Mouse (Mus musculus) myocyte (in vitro differentiated cells): ENCODE results near the gene Ushbp1. TPM values are rescaled to one million over a fixed set of nuclear protein-coding genes. Genes with fewer than 3 reads are reported as not detected.

Experiments
- H3K27me3 ChIP-seq: one replicate; pipeline ENCODE4 v1.6.1; 2011; ENCODE audit not compliant: control insufficient read depth, insufficient read depth, insufficient read length
- H3K36me3 ChIP-seq: one replicate; pipeline ENCODE4 v1.6.1; 2011; ENCODE audit not compliant: control insufficient read depth, insufficient read depth
- H3K4me2 ChIP-seq: one replicate; pipeline ENCODE4 v1.6.1; 2011; ENCODE audit warnings: low read depth, control low read depth
- H3K4me3 ChIP-seq: one replicate; pipeline ENCODE4 v1.5.1; 2011; ENCODE audit warnings: mild to moderate bottlenecking, control low read depth, moderate library complexity
- H3K79me2 ChIP-seq: one replicate; pipeline ENCODE4 v1.6.1; 2011; ENCODE audit not compliant: control insufficient read depth, insufficient read depth
- H3ac ChIP-seq: one replicate; pipeline ENCODE4 v1.6.1; 2011; ENCODE audit not compliant: control insufficient read depth, insufficient read length
- CEBPB ChIP-seq: IDR thresholded peaks from 2 replicates; pipeline ENCODE4 v1.6.1; 2011; ENCODE audit warnings: mild to moderate bottlenecking, moderate library complexity; ENCODE audit not compliant: poor library complexity, insufficient read depth, severe bottlenecking
- E2F4 ChIP-seq: IDR thresholded peaks from one replicate; pipeline ENCODE4 v1.6.1; 2011; ENCODE audit warnings: mild to moderate bottlenecking, control low read depth, moderate library complexity; ENCODE audit not compliant: insufficient read depth
- MAX ChIP-seq: IDR thresholded peaks from one replicate; pipeline ENCODE4 v1.6.1; 2011; ENCODE audit warnings: low read depth, mild to moderate bottlenecking, control low read depth
- MYOD1 ChIP-seq, 3 experiments: IDR thresholded peaks; one replicate each; pipeline ENCODE4 v1.6.1; 2011; ENCODE audit warnings: control low read depth in 2 of 3, low read depth in 2 of 3, mild to moderate bottlenecking in 2 of 3, moderate library complexity in 1 of 3; ENCODE audit not compliant: insufficient read length in 2 of 3, control insufficient read depth in 1 of 3
- MYOG ChIP-seq, 3 experiments: IDR thresholded peaks; one replicate each; pipeline ENCODE4 v1.6.1; 2011; ENCODE audit warnings: control low read depth in 2 of 3, low read depth in 2 of 3, mild to moderate bottlenecking in 2 of 3; ENCODE audit not compliant: insufficient read length in 2 of 3, control insufficient read depth in 1 of 3, insufficient read depth in 1 of 3
- POLR2A ChIP-seq: IDR thresholded peaks from one replicate; pipeline ENCODE4 v1.6.1; 2011; ENCODE audit warnings: low read depth, mild to moderate bottlenecking, control low read depth, moderate library complexity; ENCODE audit not compliant: insufficient read length
- POLR2AphosphoS2 ChIP-seq: IDR thresholded peaks from one replicate; pipeline ENCODE4 v1.6.1; 2011; ENCODE audit warnings: low read depth, control low read depth; ENCODE audit not compliant: insufficient read length
- REST ChIP-seq: IDR thresholded peaks from one replicate; pipeline ENCODE4 v1.6.1; 2011; ENCODE audit warnings: mild to moderate bottlenecking, control low read depth, moderate library complexity; ENCODE audit not compliant: insufficient read depth, insufficient read length
- SRF ChIP-seq: IDR thresholded peaks from one replicate; pipeline ENCODE4 v1.6.1; 2011; ENCODE audit warnings: low read depth; ENCODE audit not compliant: control insufficient read depth, insufficient read length
- TCF12 ChIP-seq: IDR thresholded peaks from one replicate; pipeline ENCODE4 v1.6.1; 2011; ENCODE audit warnings: mild to moderate bottlenecking, control low read depth; ENCODE audit not compliant: poor library complexity, insufficient read depth, severe bottlenecking
- TCF3 ChIP-seq: IDR thresholded peaks from one replicate; pipeline ENCODE4 v1.6.1; 2011; ENCODE audit warnings: low read depth, control low read depth; ENCODE audit not compliant: insufficient read length
- USF1 ChIP-seq: IDR thresholded peaks from one replicate; pipeline ENCODE4 v1.6.1; 2011; ENCODE audit warnings: low read depth, mild to moderate bottlenecking, control low read depth, moderate library complexity
- polyA plus RNA-seq: library from polyadenylated mRNA; unstranded; fragments of >200 nt; fragmentation: generic; extraction: Trizol; gene quantifications from one replicate; pipeline ENCODE4 v1.2.1, GENCODE M21; 2012; ENCODE audit warnings: missing spikeins

Gene Ushbp1
- polyA plus RNA-seq, 1 experiment, result 0.02 TPM

GRCm38 (mm10) chr8:71405401-71406098 lies 9.9 kb upstream of the Ushbp1 start, which contains the start of gene Ankle1:
TSS of gene Ankle1 (plus strand) at chr8:71406010.
- H3ac ChIP-seq, result peak within 1 kb of the TSS; percentile 4
- peak within 1 kb of the TSS; percentile 84 for H3K4me2 ChIP-seq
- peak within 1 kb of the TSS; percentile 50 for H3K4me3 ChIP-seq
- H3K79me2 ChIP-seq, result no peaks in the 10 kb centered on the region
- no peaks in the 10 kb centered on the region for H3K27me3 ChIP-seq
- peaks cover 5% of the 10 kb centered on the region for H3K36me3 ChIP-seq
- TF ChIP-seq TCF12 (no peak), MAX (no peak), E2F4 (peak; percentile 96), POLR2A (peak; percentile 80), MYOD1 (IDR thresholded peaks at IDR 0.05; ENCODE audit: control insufficient read depth in 1 of 3, insufficient read length in 2 of 3, low read depth in 2 of 3) (peak in 1 of 3 experiments; percentile 9), TCF3 (no peak), POLR2AphosphoS2 (peak; percentile 94), CEBPB (no peak), SRF (no peak), REST (no peak), MYOG (IDR thresholded peaks at IDR 0.05; ENCODE audit: control insufficient read depth in 1 of 3, insufficient read depth in 1 of 3, insufficient read length in 2 of 3, low read depth in 2 of 3) (no peak), USF1 (no peak)

GRCm38 (mm10) chr8:71404951-71405351 lies 9.3 kb upstream of the Ushbp1 start:
- Histone ChIP-seq H3K27me3 (no peaks in the 10 kb centered on the region), H3ac (no peak overlapping the region), H3K4me3 (peak overlapping the region; percentile 50), H3K36me3 (peaks cover 5% of the 10 kb centered on the region), H3K79me2 (no peaks in the 10 kb centered on the region), H3K4me2 (peak overlapping the region; percentile 84)
- TF ChIP-seq POLR2A (no peak), POLR2AphosphoS2 (peak; percentile 21)

GRCm38 (mm10) chr8:71404011-71404410 lies 8.4 kb upstream of the Ushbp1 start:
- H3K4me2 ChIP-seq, result no peak overlapping the region

GRCm38 (mm10) chr8:71403107-71403885 lies 7.7 kb upstream of the Ushbp1 start:
- Histone ChIP-seq H3K79me2 (peaks cover 2% of the 10 kb centered on the region), H3ac (no peak overlapping the region), H3K36me3 (peaks cover 5% of the 10 kb centered on the region), H3K4me3 (no peak overlapping the region), H3K27me3 (no peaks in the 10 kb centered on the region), H3K4me2 (no peak overlapping the region)
- TF ChIP-seq MYOD1 (IDR thresholded peaks at IDR 0.05; ENCODE audit: control insufficient read depth in 1 of 3, insufficient read length in 2 of 3, low read depth in 2 of 3) (no peak), CEBPB (no peak), POLR2AphosphoS2 (peak; percentile 45), TCF12 (no peak), MYOG (IDR thresholded peaks at IDR 0.05; ENCODE audit: control insufficient read depth in 1 of 3, insufficient read depth in 1 of 3, insufficient read length in 2 of 3, low read depth in 2 of 3) (no peak)

More at GRCm38 (mm10) chr8:71404011-71404410, 8.4 kb upstream of the Ushbp1 start:
- Histone ChIP-seq H3K36me3 (peaks cover 5% of the 10 kb centered on the region), H3K27me3 (no peaks in the 10 kb centered on the region), H3K4me3 (no peak overlapping the region), H3K79me2 (no peaks in the 10 kb centered on the region), H3ac (no peak overlapping the region)
- TF ChIP-seq CEBPB, result no peak
- TF ChIP-seq POLR2AphosphoS2, result peak; percentile 52

- Histone ChIP-seq H3ac (no peak overlapping the region), H3K4me2 (no peak overlapping the region), H3K79me2 (peaks cover 9% of the 10 kb centered on the region), H3K4me3 (no peak overlapping the region), H3K36me3 (peaks cover under 1% of the 10 kb centered on the region), H3K27me3 (no peaks in the 10 kb centered on the region)
- TF ChIP-seq USF1 (no peak), TCF3 (no peak), CEBPB (no peak)
Observed at GRCm38 (mm10) chr8:71402446-71402964, 6.9 kb upstream of the Ushbp1 start.
